Mouse (Mus musculus): Measurements from ENCODE around the gene 3110040N11Rik.

- TF ChIP-seq CTCF (IDR thresholded peaks at IDR 0.05; ENCODE audit: control insufficient read depth, insufficient read depth, insufficient replicate concordance, low read depth, low read length), result no peak
- TF ChIP-seq POLR2A (IDR thresholded peaks at IDR 0.05; ENCODE audit: control insufficient read depth, low read depth, low read length), result no peak
Observed at GRCm38 (mm10) chr7:81772786-81773539, 16.3 kb downstream of the 3110040N11Rik start.

Data from testis, adult 2 months (tissue).